Mouse (Mus musculus) retina, embryonic 14.5 days (tissue): ENCODE data around the gene Wasf2.
"Not testable (repeated sequence)": the region's sequence is repeated elsewhere in the genome, so short reads cannot be mapped to it uniquely, and the experiment has no call there.

Experiments
- DNase-seq: peaks from one replicate; pipeline ENCODE4 v3.0.0-alpha.2; 2015; ENCODE audit warnings: low spot score

Gene Wasf2

DNA sequence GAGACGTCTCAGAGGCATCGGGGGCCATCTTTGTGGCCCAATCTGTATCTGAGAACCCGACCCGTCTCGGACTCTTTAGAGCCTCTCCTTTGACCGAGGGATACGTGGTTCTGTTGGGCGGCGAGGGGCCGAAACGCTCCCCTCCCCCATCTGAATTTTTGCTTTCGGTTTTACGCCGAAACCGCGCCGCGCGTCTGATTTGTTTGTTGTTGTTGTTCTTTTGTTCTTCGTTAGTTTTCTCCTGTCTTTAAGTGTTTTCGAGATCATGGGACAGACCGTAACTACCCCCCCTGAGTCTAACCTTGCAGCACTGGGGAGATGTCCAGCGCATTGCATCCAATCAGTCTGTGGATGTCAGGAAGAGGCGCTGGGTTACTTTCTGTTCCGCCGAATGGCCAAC, 33.6 kb upstream of the Wasf2 start:
- not testable (repeated sequence) for DNase-seq

DNA sequence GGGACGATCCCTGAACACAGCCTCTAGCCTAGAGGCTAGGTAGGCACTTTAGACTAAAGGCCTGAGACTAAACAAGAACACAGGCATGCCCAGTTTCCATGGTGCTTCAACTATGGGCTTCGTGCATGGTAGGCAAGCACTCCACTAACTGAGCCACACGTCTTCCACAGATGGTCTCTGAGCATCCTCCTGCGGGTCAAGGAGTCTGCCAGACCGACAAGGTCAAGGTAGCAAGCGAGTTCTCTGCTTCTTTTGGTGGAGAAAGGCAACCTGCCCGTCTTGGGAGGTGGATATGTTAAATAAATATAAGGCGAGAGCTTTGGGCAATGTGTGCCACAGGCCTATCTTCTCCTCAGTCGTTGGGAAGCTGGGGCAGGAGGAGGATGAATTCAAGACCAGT, 28.6 kb upstream of the Wasf2 start:
- DNase-seq = no peak

DNA sequence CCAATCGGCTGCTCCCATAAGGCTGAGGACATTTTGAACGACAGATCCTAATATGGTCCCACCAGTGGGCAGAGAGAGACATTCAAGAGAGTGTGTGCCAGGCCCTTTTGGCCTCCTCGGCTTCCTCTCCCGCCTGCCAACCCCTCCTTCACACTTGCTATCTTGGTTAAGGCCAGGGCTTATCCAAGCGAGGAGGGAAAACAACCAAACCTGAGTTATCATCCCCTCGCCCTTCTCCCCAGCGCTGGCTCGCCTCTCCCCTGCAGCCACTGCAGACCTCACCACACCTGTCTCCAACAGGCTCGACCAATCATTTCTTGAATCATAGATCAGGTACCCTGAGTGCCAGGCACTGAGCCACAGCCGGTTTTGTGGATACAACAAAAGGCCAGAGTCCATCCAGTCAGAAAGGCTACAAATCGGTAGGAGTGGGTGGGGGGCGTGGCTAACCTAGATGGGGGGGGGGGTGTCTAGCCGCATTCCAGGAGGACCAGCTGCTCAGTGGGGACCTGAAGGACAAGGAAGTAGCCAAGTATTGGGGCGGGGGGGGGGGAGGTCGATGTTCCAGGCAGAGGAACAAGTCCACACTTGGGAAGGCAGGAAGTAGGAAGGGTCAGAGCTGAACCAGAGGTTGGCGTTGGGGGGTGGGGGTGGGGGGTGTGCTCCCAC, 26.6 kb upstream of the Wasf2 start:
- no peak for DNase-seq

DNA sequence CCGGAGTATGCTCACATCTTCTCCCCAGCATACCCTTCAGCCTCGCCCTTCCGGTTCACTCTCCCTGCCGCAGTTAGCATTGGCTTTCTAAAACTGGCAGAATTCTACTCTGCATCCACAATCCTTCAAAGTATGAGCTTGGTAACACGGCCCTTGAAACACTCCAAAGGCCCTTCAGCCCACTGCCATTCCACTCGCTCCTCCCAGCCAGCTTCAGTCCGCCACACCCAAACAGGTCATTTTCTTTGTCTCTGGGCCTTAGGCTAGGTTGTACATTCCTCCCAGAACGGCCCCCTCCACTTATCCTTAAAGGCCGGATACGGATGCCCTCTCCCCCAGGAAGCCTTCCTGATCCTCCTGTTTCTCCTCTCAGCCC, 26.1 kb upstream of the Wasf2 start:
- no peak for DNase-seq

DNA sequence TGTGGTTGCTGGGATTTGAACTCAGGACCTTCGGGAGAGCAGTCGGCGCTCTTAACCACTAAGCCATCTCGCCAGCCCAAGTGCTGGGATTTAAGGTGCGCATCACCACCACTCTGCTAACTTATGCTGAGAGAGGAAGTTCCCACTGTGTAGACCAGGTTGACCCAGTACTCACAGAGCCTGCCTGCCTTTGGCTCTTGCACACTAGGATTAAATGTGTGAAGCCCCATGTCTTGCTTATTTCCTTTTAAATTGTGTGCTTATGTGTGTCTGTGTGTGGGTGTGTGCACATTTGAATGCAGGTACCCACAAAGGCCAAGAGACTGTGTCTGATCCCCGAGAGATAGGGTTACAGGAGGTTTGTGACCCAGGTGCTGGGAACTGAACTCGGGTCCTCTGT, 23.6 kb upstream of the Wasf2 start:
- DNase-seq = no peak

DNA sequence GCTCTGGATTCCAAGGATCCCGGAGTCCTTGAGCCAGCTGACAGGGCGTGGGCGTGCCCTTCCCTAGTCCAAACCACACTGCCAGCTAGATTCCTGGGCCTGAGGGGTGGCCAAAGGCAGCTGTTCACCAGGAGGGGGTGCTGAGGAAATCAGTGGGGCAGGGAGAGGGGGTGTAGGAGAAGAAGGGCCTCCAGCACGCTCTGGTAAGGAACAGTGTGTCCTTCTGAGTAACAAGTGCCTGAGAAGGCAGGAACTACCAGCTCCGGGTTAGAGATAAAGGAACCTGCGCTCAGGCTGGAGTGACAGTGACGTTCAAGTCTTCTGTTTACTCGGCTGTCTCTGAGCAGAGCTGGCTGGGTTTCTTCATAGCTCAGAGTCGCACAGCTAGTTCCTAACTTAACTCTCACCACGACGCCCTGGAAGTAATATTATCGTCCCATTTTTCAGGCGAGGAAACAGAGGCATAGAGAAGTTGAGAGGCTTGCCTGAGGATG, 22.5 kb upstream of the Wasf2 start:
- DNase-seq = peak; percentile 18

DNA sequence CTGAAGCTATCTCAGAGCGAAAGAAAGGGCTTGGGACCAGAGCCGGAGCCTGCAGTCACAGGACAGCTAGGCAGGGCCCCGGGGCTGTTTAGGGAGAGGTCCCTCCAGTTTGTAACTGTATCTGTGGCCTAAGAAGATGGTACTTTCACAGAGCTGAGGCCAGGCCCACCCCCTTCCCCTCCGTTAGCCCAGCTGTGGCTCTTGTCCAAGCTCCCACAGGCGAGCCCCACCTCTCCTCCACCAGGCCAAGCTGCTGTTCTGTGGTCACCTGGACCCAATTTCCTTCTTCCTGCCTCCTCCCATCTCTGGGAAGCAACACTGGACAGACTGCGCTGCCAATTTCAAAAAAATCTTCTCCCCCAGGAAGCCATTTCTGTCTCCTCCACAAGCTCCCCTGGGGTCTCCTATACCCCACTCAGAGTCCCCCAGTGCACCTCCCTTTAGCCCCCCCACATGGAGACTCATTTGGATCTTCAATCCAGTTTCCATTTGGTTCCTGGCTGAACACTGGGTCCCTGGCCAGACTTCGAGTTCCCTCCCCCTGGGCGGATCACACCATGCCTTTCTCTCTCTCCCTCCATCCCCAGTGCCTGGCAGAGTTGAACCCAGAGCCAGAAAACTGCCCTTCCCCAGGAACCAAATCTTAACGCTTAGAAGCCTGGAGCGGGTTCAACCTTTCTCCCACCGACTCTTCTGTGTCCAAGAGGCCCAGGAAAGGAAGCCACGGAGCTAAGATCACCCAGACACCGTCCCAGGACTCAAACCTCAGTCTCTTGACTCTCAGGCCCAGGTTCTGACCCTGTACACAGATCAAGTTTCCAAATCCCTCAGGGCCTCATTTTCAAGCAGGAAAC, 21.6 kb upstream of the Wasf2 start:
- DNase-seq = no peak

DNA sequence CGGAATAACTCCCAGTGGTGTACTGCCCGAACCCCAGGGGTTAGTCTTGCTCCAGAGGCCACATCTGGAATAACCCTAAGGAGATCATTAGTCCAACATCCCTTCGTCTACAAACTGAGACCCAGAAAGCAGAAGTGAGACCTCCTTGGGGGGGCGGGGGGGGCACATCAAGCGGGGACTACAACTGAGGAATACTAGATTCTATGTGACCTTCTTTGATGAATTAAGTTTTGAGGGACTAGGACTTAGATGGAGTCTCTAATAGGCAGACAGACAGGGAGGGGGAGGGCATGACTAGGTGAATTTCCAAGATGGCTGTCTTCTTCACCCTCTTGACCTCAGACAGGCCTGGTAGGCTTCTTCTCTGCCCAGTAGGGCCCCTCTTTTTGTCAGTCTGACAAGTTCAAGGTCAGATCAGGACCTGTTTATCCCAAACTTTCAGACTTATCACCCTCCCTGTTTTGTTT, 20.9 kb upstream of the Wasf2 start:
- DNase-seq = no peak

DNA sequence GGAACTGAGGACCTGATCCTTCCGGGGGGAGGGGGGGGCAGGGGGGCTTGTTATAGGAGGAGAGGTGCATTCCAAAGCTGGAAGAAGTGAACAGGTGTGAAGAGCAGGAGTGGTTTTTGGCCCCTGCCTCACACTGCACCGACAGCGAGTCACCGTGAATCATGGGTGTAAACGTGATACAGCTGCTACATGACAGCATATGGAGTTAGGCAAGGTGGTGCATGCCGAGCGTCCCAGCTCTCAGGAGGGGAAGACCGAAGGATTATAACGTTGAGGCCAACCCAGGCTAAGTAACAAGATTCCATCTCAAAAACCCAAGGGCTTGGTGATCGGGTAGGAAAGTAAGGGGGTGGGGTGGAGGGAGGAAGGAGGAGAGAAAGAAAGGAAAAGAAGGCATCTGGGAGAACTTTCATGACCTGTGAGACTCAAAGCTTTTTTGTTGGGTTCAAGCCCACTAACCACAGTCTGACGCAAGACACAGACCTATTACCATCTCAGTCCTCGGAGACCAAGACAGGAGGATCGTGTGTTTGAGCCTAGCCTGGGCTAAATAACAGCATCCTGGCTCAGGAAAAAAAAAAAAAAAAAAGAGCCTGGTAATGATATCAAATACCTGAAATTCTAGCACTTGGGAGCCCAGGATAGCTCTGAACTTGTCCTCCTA, 18.0 kb upstream of the Wasf2 start:
- DNase-seq = no peak

DNA sequence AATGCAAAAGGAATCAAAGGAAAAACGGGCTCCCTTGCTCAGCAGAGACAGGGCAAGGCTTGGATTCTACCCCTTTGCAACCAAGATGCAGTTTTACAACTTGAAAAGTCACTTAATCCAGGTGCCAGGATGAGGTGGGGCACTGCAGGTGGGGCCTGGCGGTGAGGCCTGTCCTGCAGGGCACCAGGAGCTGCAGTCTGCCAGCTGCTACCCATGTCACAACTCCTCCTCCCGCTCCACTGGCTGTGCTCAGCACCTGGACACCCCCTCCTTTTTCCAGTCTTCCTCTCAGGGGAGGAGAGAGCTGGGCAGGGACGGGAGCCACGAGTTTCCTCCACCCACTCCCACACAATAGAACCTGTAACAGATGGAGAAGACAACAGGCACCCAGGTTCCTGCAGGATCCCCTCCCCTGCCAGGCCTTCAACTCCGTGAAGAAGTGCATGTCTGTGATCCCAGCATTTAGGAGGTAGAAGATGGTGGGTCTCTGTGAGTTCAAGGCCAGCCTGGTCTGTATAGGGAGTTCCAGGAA, 16.9 kb upstream of the Wasf2 start:
- DNase-seq = no peak

DNA sequence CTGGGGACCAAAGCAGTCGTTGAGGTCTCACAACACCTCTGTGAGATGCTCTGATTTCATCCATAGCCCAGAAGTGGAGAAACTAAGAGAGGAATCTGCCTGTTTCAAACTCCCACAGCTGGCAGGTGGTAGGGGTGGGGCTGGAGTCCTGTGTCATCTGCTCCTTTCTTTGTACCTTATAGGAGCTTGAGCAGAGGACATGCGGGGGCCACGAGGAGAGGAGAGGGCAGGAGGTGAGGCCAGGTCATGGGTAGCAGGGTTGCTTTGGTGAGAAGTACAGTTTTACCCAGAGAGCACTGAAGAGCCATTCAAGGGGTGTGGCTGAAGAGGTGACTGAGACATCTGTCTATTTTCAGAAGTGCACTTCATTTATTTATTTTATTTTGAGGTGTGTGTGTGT, 15.5 kb upstream of the Wasf2 start:
- no peak for DNase-seq

DNA sequence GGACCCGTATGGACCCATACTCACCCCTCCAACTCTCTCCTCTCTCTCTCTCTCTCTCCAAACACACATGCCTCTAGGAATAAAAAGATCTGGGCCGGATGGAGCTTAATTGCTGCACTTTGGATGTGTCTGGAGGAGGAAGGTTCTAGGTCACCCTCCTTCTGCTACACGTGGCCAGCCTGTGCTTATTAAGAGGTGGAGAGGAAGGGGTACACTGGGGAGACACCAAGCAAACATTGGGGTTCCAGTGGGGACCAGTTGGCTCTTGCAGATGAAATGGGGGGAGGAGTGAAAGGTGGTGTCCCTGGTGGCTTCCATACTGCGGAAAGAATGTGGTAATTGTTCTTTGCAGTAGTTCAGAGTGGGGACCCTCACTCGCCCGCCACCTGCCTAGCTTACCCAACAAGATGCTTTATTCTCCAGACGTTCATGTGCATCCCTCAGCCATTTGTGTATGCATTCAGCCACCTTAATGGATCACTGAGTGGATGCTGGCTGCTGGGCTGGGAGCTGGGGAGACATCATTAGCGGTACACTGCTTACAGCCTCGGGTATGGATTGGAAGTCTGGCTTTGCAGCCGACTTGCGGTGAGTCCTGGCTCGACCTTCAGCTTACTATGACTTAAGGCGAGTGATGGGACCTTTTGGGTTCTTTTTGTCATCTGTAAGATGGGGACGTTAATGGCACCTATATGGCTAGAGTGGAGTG, 14.4 kb upstream of the Wasf2 start:
- DNase-seq = peak; percentile 32

DNA sequence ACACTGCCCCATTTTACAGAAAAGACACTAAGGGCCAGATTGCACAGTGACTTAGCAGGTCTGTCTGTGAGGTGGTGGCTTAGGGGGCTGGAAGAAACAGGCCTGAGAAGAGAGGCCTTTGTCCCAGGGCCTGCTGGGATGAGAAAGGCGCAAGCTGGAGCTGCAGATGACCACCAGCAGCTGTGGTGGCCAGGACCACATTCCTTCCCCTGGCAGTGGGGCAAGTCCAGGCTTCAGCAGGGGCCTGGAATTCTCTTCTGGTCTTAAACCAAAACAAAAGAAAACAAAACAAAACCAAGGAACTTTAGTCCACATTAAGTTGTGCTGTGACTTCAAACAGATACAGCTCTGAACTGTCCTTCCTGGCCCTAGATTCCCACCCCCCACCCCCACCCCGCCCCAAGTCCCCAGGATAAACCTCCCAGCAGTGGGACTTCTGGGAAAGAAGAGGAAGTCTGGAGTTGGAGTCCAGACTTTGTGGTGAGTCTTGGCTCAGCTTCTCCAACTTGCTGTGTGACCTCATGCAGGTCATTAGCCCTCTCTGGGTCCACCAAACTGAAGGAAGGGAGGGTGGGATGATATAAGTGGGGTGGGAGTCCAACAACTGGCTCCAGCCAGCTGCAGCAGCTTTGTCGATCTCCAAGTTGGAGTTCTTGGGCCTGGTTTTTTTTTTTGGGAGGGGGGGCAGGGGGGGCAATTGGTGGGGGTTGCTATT, 13.4 kb upstream of the Wasf2 start:
- no peak for DNase-seq

DNA sequence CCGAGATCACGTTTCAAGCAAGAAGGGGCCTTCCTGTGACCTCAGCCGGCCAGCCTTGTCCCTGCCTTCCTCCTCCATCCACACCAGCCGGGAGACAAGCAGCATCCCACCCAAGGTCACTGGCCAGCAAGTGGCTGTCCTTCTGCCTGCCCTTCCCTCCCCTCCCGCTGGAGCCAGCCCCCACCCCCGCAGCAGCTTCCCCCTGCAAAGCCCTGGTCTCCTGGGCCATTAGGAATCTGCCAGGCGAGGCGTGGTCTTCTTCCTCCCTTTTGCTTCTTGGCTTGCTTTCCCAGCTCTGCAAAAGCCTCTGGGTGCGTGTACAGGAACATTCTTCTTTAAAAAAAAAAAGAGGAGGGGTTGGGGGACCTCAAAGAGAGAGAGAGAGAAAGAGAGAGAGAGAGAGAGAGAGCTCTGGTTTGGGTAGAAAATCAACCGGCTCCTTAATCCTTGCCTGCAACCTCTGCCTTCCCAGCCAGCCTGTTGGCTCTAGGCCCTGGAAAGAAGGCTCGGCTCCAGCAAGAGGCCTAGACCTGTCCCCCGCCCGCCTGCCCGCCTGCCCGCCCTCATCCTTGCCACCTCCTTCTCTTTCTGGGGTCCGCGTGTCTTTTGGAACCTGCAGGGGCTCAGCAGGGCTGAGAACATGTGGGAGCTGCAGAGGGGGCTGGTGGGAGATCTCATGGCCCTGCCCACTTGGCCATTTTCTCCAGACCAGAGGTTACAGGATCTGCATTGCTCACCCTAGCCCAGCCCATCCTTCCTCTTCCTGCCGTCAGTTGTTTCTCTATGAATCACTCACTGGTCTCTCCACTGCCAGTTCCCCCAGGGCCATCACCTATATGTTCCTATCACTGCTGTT, 12.5 kb upstream of the Wasf2 start:
- peak; percentile 15 for DNase-seq

DNA sequence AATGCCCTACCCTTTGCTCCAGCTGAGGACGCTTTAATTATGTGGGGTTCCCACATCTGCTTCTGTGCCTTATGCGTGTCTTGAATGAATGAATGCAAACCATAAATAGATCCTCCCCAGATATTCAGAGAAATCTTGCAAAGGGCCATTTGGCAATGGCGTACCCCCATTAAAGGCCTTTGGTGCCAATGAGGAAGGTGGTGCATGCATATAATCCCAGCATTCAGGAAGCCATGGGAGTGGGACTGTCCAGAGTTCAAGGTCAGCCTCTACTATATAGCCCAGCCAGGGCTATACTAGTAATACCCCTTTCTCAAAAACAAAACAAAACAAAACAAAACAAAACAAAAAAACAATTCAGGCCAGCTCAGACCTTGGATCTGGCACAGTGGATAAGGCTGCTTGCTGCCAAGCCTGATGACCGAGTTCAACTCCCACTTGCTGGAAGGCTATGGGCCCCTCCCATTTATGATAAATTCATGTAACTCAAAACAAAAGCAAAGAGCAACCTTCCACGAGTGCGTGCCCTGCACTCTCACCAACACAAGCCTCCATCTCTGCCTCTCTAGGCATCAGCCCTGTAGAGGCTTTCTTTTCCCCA, 11.4 kb upstream of the Wasf2 start:
- no peak for DNase-seq

DNA sequence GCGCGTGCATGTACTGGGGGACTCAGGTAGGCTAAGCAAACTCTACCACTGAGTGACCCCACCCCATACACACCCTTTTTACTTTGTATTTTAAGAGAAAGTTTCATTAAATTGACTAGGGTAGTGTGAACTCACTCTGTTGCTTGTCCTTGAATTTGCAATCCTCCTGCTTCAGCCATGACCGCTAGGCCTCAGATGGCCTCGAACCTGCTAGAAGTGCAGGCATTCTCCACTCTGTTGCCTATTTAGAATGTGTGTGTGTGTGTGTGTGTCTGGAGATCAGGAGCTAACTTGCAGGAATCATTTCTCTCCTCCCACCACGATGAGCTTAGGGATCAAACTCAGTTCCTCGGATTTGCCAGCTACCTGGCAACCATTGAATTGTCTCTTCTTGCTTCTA, 10.7 kb upstream of the Wasf2 start:
- no peak for DNase-seq

DNA sequence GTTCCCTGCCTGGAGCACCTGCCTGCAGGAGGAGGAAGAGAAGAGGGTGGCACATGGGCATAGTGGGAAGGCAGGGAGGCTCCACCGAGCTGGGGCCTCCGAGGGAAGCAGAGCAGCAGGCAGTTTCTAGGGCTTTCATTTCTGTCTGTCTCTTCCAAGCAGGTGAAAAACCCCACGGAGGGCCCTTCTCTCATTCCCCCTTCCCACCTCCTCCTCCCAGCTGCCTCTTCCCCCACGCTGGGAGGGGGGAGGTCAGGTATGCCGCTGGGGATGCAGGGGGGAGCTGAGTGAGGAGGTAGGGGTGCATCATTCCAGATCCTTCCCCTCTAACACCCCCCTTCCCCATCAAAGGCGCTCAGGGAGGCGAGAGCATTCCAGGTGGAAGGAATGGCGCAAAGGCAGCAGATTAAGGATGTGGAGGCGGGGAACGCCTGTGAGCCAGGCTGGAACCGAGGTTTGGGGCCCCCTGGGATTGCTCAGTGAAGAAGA, 9.4 kb upstream of the Wasf2 start:
- DNase-seq = peak; percentile 33

DNA sequence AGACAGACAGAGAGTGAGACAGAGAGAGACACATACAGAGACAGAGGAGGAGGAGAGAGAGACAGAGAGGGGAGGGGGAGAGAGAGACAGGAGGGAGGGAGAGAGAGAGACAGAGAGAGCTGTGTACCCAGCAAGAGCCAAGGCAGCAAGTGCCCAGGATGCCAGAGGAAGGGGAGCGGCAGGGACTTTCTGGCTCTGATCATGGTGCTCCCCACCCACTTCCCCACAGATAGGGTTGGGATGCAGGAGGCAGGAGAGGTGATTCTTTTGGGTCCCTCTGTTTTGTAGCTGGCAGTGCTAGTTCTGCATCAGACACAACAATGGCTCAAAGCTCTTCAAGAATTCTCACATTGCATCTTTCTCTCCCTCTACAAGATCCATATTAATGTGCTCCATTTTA, 8.9 kb upstream of the Wasf2 start:
- DNase-seq = peak; percentile 6

DNA sequence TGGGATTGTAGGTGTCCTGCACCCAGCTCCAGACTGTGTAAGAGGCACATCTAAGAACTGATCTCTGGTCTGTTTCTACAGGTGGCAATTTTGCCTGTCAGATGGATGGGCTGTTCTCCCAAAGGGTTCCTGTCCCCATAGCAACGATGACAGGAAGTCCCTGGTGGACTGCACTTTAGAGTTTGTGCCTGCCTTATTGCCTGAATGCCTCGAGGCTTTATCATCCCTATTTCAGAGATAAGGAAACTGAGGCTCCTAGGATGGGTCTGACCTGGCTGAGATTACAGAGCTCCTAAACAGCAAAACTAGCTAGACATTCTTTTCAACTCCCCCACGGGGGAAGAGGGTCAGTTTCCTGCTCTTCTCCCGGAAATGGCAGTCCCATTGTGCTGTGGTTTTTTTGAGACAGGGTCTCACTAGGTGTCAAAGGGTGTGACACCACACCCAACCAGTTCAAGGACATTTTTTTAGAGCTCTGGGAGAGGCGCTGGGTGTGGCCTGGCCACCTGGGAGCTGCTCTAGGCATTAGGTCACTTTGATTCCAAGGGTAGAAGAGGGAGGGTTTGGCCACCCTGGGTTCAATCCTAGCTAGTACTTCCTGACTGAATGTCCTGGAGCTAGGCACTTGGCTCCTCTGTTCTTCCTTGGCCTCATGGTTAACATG, 8.2 kb upstream of the Wasf2 start:
- DNase-seq = peak; percentile 7
